In genomic region chr2:118532401-118532800, GRCm38 (mm10) we compare ENCODE assay signal across 8 mouse cellular contexts. TPM values are rescaled to one million over a fixed set of nuclear protein-coding genes. Genes with fewer than 3 reads are reported as not detected.
DNase-seq lines count a peak whose midpoint lies in the region; ATAC-seq and TF ChIP-seq lines count a peak whose summit lies in the region.

No protein-coding gene starts in this region.

- peaks cover 74% of the 10 kb centered on the region for H3K4me1 ChIP-seq in forebrain, embryonic 10.5 days
- peaks cover 14% of the 10 kb centered on the region; the same call in 1 of the 2 replicates for H3K4me1 ChIP-seq in forebrain, postnatal 0 days (ENCODE audit: insufficient read depth)
- peaks cover 68% of the 10 kb centered on the region for H3K4me1 ChIP-seq in embryonic facial prominence, embryonic 15.5 days
- peaks cover 54% of the 10 kb centered on the region for H3K4me1 ChIP-seq in intestine, embryonic 15.5 days (replicated peaks)

- peaks cover 29% of the 10 kb centered on the region for H3K36me3 ChIP-seq in forebrain, embryonic 10.5 days (replicated peaks)
- no peaks in the 10 kb centered on the region for H3K36me3 ChIP-seq in forebrain, postnatal 0 days (ENCODE audit: insufficient read depth)
- H3K36me3 ChIP-seq in embryonic facial prominence, embryonic 15.5 days: no peaks in the 10 kb centered on the region
- H3K36me3 ChIP-seq in intestine, embryonic 15.5 days: no peaks in the 10 kb centered on the region

- peaks cover 8% of the 10 kb centered on the region; the same call in 1 of the 2 replicates for H3K27me3 ChIP-seq in forebrain, embryonic 10.5 days (ENCODE audit: poor library complexity, severe bottlenecking)
- H3K27me3 ChIP-seq in forebrain, postnatal 0 days (ENCODE audit: insufficient read depth, low read length): no peaks in the 10 kb centered on the region
- H3K27me3 ChIP-seq in embryonic facial prominence, embryonic 15.5 days: no peaks in the 10 kb centered on the region
- H3K27me3 ChIP-seq in intestine, embryonic 15.5 days (replicated peaks): no peaks in the 10 kb centered on the region

- peak overlapping the region; percentile 89 for H3K27ac ChIP-seq in forebrain, embryonic 10.5 days
- H3K27ac ChIP-seq in forebrain, postnatal 0 days (ENCODE audit: low read depth, low read length): no peak overlapping the region
- peak overlapping the region; percentile 92 for H3K27ac ChIP-seq in embryonic facial prominence, embryonic 15.5 days (replicated peaks)
- H3K27ac ChIP-seq in intestine, embryonic 15.5 days: peak overlapping the region; percentile 87

- no peak for DNase-seq in forebrain, embryonic 10.5 days (ENCODE audit: extremely low spot score, low spot score)
- no peak for DNase-seq in forebrain, postnatal 0 days
- DNase-seq in lung, postnatal 36 days: peak; percentile 57
- no peak for DNase-seq in thymus, postnatal 0 days (ENCODE audit: low spot score)
- no peak for DNase-seq in layer of hippocampus, adult 18-20 months (ENCODE audit: low spot score in 2 of 2)
- no peak for DNase-seq in ovary, adult 18-20 months (ENCODE audit: low spot score)

- no peak overlapping the region for H3K4me2 ChIP-seq in forebrain, postnatal 0 days (ENCODE audit: low read depth)
- peak overlapping the region; percentile 8; the same call in 1 of the 2 replicates for H3K4me2 ChIP-seq in embryonic facial prominence, embryonic 15.5 days (replicated peaks)
- H3K4me2 ChIP-seq in intestine, embryonic 15.5 days (replicated peaks): peak overlapping the region; percentile 22

- H3K9me3 ChIP-seq in forebrain, embryonic 10.5 days: no peaks in the 10 kb centered on the region
- no peaks in the 10 kb centered on the region for H3K9me3 ChIP-seq in forebrain, postnatal 0 days (ENCODE audit: low read length)
- no peaks in the 10 kb centered on the region for H3K9me3 ChIP-seq in embryonic facial prominence, embryonic 15.5 days (replicated peaks)
- no peaks in the 10 kb centered on the region for H3K9me3 ChIP-seq in intestine, embryonic 15.5 days

- H3K4me3 ChIP-seq in forebrain, embryonic 10.5 days: peak overlapping the region; percentile 25; the same call in 1 of the 2 replicates
- no peak overlapping the region for H3K4me3 ChIP-seq in forebrain, postnatal 0 days (ENCODE audit: low read depth, low read length)
- H3K4me3 ChIP-seq in embryonic facial prominence, embryonic 15.5 days (replicated peaks): no peak overlapping the region
- H3K4me3 ChIP-seq in intestine, embryonic 15.5 days (replicated peaks): no peak overlapping the region

- TF ChIP-seq CTCF in forebrain, postnatal 0 days (IDR thresholded peaks at IDR 0.05; ENCODE audit: low read depth): no peak

- WGBS in forebrain, embryonic 10.5 days: 29% methylated on average over 10 of the region's 10 CpGs
- WGBS in forebrain, postnatal 0 days: 42% methylated on average over 10 of the region's 10 CpGs
- 23% methylated on average over 10 of the region's 10 CpGs for WGBS in embryonic facial prominence, embryonic 15.5 days
- WGBS in intestine, embryonic 15.5 days: 18% methylated on average over 10 of the region's 10 CpGs

- H3K9ac ChIP-seq in forebrain, postnatal 0 days: no peak overlapping the region
- H3K9ac ChIP-seq in embryonic facial prominence, embryonic 15.5 days: no peak overlapping the region
- H3K9ac ChIP-seq in intestine, embryonic 15.5 days: no peak overlapping the region

- ATAC-seq in forebrain, postnatal 0 days: no peak
- ATAC-seq in embryonic facial prominence, embryonic 15.5 days (ENCODE audit: insufficient number of reproducible peaks, low FRiP score, low TSS enrichment, low read depth): no peak
- peak; percentile 20; the same call in 1 of the 2 replicates for ATAC-seq in intestine, embryonic 15.5 days

RNA-seq across cellular contexts. Expression of gene Bmf, which starts 17.1 kb away (rescaled TPM):
- polyA plus RNA-seq in forebrain, embryonic 10.5 days (2016; fragmentation: Nextera tagmentation; extraction: Ambion mirVana): 3.8 and 4.5 TPM in 2 replicates
- total RNA-seq in forebrain, postnatal 0 days (2014; rRNA removed): 5.3 and 6.6 TPM in 2 replicates
- 1.2 and 1.3 TPM in 2 replicates for polyA plus RNA-seq in forebrain, postnatal 0 days (2015; fragmentation: Nextera tagmentation; extraction: Ambion mirVana)
- 5.1 and 6.7 TPM in 2 replicates for polyA plus RNA-seq in embryonic facial prominence, embryonic 15.5 days (2015; fragmentation: Nextera tagmentation; extraction: Ambion mirVana)
- 2.8 and 3.0 TPM in 2 replicates for polyA plus RNA-seq in intestine, embryonic 15.5 days (2015; fragmentation: Nextera tagmentation; extraction: Ambion mirVana)
- 10.0 and 10.6 TPM in 2 replicates for polyA plus RNA-seq in thymus, postnatal 0 days (2015; fragmentation: Nextera tagmentation; extraction: Ambion mirVana)
- total RNA-seq in layer of hippocampus, adult 18-20 months (2021): 1 to 10 TPM; 1.2 to 2.8 TPM

RNA-seq across cellular contexts. Expression of gene Srp14, which starts 52.9 kb away (rescaled TPM):
- polyA plus RNA-seq in forebrain, embryonic 10.5 days (2016; fragmentation: Nextera tagmentation; extraction: Ambion mirVana): 238 and 240 TPM in 2 replicates
- 180 and 252 TPM in 2 replicates for total RNA-seq in forebrain, postnatal 0 days (2014; rRNA removed)
- 357 and 411 TPM in 2 replicates for polyA plus RNA-seq in forebrain, postnatal 0 days (2015; fragmentation: Nextera tagmentation; extraction: Ambion mirVana)
- polyA plus RNA-seq in embryonic facial prominence, embryonic 15.5 days (2015; fragmentation: Nextera tagmentation; extraction: Ambion mirVana): 258 and 285 TPM in 2 replicates
- 196 and 209 TPM in 2 replicates for polyA plus RNA-seq in intestine, embryonic 15.5 days (2015; fragmentation: Nextera tagmentation; extraction: Ambion mirVana)
- polyA plus RNA-seq in thymus, postnatal 0 days (2015; fragmentation: Nextera tagmentation; extraction: Ambion mirVana): 372 and 403 TPM in 2 replicates
- total RNA-seq in layer of hippocampus, adult 18-20 months (2021): 100 to 1,000 TPM; 184 to 191 TPM
